Mouse (Mus musculus) C2C12 (cell line): Measurements from ENCODE around the gene Aqp5.

Experiments used
- CEBPB ChIP-seq: IDR thresholded peaks from one replicate; pipeline ENCODE4 v1.6.1; 2011; ENCODE audit warnings: low read depth, mild to moderate bottlenecking, control low read depth, moderate library complexity
- CTCF ChIP-seq: IDR thresholded peaks from one replicate; pipeline ENCODE4 v1.5.1; 2011; ENCODE audit not compliant: control insufficient read depth, insufficient read depth, insufficient read length
- FOSL1 ChIP-seq: IDR thresholded peaks from one replicate; pipeline ENCODE4 v1.8.0; 2011; ENCODE audit warnings: mild to moderate bottlenecking, low read length; ENCODE audit not compliant: poor library complexity, insufficient read depth, severe bottlenecking
- MAX ChIP-seq: IDR thresholded peaks from one replicate; pipeline ENCODE4 v1.6.1; 2011; ENCODE audit warnings: mild to moderate bottlenecking, control low read depth
- MYOD1 ChIP-seq: IDR thresholded peaks from one replicate; pipeline ENCODE4 v1.6.1; 2011; ENCODE audit warnings: low read depth; ENCODE audit not compliant: control insufficient read depth, insufficient read length
- MYOG ChIP-seq: IDR thresholded peaks from one replicate; pipeline ENCODE4 v1.6.1; 2011; ENCODE audit not compliant: control insufficient read depth, insufficient read length; ENCODE audit errors: extremely low read depth
- USF1 ChIP-seq: IDR thresholded peaks from one replicate; pipeline ENCODE4 v1.6.1; 2011; ENCODE audit warnings: low read depth, mild to moderate bottlenecking, control low read depth, moderate library complexity

DNA sequence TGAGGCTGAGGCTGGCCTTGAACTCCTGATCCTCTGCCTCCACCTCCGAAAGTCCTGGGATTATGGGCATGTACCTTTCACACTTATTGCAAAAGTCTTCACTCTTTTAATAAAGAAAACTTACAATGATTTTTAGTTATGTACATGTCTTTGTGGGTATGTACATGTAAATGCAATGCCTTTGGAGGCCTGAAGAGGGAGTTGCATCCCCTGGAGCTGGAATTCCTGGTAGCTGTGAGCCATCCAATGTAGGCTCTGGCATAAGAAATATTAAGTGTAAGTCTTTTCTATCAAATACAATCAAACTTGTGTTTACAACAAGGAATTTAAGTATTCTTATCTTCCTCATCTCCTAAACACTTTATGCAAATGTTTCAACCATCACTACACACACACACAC, 31.6 kb upstream of the Aqp5 start:
- no peak for TF ChIP-seq USF1
- TF ChIP-seq CTCF, result no peak
- TF ChIP-seq CEBPB, result no peak
- no peak for TF ChIP-seq MAX
- TF ChIP-seq FOSL1, result no peak
- no peak for TF ChIP-seq MYOG
- TF ChIP-seq MYOD1, result no peak
